Mouse (Mus musculus): Measurements from ENCODE around the gene Rapgef2. TPM values are rescaled to one million over a fixed set of nuclear protein-coding genes. Genes with fewer than 3 reads are reported as not detected.
"Not testable (repeated sequence)": the region's sequence is repeated elsewhere in the genome, so short reads cannot be mapped to it uniquely, and the experiment has no call there.

Rapgef2 gene
- polyA plus RNA-seq, 1 experiment from 2014 or later = 14.6 TPM

DNA sequence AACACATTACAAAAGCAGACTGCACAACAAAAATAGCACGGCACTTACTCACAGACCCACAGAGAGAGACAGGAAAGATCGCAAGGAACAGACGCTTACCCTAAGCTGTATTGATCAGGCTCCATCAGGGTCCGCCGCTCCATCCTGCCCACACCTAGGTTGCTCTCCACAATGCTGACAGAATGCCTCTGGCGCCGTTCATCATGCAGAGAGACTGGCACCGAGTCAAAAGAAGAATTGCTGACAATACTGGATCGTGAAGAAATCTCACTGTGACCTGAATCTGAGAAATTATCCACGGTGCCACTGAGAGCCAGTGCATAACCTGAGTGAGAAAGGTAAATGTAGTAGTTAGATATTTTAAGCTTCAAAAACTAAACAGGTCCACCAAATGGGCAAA lies 216.4 kb downstream of the Rapgef2 start:
- Histone ChIP-seq H3K9me3 (ENCODE audit: control insufficient read depth, low read length) (no peaks in the 10 kb centered on the region), H3K4me1 (ENCODE audit: control insufficient read depth, insufficient read depth, low read length) (no peaks in the 10 kb centered on the region), H3K4me2 (ENCODE audit: low read depth, low read length) (no peak overlapping the region), H3K4me3 (ENCODE audit: low read depth, low read length) (no peak overlapping the region), H3K27me3 (ENCODE audit: control insufficient read depth, insufficient read depth, low read length) (no peaks in the 10 kb centered on the region), H3K9ac (replicated peaks; ENCODE audit: low read depth, low read length) (no peak overlapping the region), H3K36me3 (ENCODE audit: control insufficient read depth, insufficient read depth, low read length) (peaks cover 25% of the 10 kb centered on the region), H3K27ac (ENCODE audit: low read depth, low read length) (no peak overlapping the region)
- WGBS = 87% methylated on average over 10 of the region's 10 CpGs
- ATAC-seq (ENCODE audit: low read depth) = no peak

DNA sequence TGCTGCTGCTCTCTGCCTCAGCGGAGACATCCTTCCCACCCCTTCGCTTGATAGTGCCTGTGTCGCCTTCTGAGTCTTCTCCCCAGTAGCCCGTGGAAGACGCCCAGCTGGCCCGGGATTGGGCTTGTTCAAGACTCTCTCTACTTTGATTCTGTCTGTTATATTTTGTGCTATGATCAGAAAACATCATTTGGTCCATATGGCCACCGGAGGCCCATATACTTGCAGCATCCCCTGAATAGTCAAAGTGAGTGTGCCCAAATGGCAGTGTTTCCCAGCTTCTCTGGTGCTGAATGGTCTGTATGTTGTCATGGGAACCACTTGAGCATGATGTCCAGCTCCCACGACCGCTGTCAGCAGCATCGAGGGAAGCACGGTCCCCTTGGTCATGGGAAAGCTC lies 217.3 kb downstream of the Rapgef2 start:
- H3K36me3 ChIP-seq (ENCODE audit: control insufficient read depth, insufficient read depth, low read length) = peaks cover 27% of the 10 kb centered on the region
- H3K9me3 ChIP-seq (ENCODE audit: control insufficient read depth, low read length) = no peaks in the 10 kb centered on the region
- H3K27ac ChIP-seq (ENCODE audit: low read depth, low read length) = no peak overlapping the region
- H3K4me1 ChIP-seq (ENCODE audit: control insufficient read depth, insufficient read depth, low read length) = no peaks in the 10 kb centered on the region
- no peaks in the 10 kb centered on the region for H3K27me3 ChIP-seq (ENCODE audit: control insufficient read depth, insufficient read depth, low read length)
- H3K9ac ChIP-seq (replicated peaks; ENCODE audit: low read depth, low read length) = no peak overlapping the region
- 83% methylated on average over 11 of the region's 11 CpGs for WGBS
- H3K4me3 ChIP-seq (ENCODE audit: low read depth, low read length) = no peak overlapping the region
- no peak for ATAC-seq (ENCODE audit: low read depth)
- H3K4me2 ChIP-seq (ENCODE audit: low read depth, low read length) = no peak overlapping the region

- H3K4me3 ChIP-seq (ENCODE audit: low read depth, low read length) = no peak overlapping the region
- peak; percentile 34; the same call in 1 of the 2 replicates for ATAC-seq (ENCODE audit: low read depth)
- no peaks in the 10 kb centered on the region for H3K4me1 ChIP-seq (ENCODE audit: control insufficient read depth, insufficient read depth, low read length)
- H3K9ac ChIP-seq (replicated peaks; ENCODE audit: low read depth, low read length) = no peak overlapping the region
- no peaks in the 10 kb centered on the region for H3K9me3 ChIP-seq (ENCODE audit: control insufficient read depth, low read length)
- no peak overlapping the region for H3K4me2 ChIP-seq (ENCODE audit: low read depth, low read length)
- WGBS = 88% methylated on average over 28 of the region's 28 CpGs
- no peak overlapping the region for H3K27ac ChIP-seq (ENCODE audit: low read depth, low read length)
- H3K27me3 ChIP-seq (ENCODE audit: control insufficient read depth, insufficient read depth, low read length) = no peaks in the 10 kb centered on the region
- peaks cover 32% of the 10 kb centered on the region for H3K36me3 ChIP-seq (ENCODE audit: control insufficient read depth, insufficient read depth, low read length)
Measured at GRCm38 (mm10) chr3:79066455-79067055, 219.8 kb downstream of the Rapgef2 start.

GRCm38 (mm10) chr3:79064096-79064495 lies 222.2 kb downstream of the Rapgef2 start:
- Histone ChIP-seq H3K9me3 (ENCODE audit: control insufficient read depth, low read length) (no peaks in the 10 kb centered on the region), H3K4me1 (ENCODE audit: control insufficient read depth, insufficient read depth, low read length) (no peaks in the 10 kb centered on the region), H3K27ac (ENCODE audit: low read depth, low read length) (no peak overlapping the region), H3K4me3 (ENCODE audit: low read depth, low read length) (no peak overlapping the region), H3K27me3 (ENCODE audit: control insufficient read depth, insufficient read depth, low read length) (no peaks in the 10 kb centered on the region), H3K4me2 (ENCODE audit: low read depth, low read length) (no peak overlapping the region), H3K36me3 (ENCODE audit: control insufficient read depth, insufficient read depth, low read length) (peaks cover 27% of the 10 kb centered on the region), H3K9ac (replicated peaks; ENCODE audit: low read depth, low read length) (no peak overlapping the region)
- ATAC-seq (ENCODE audit: low read depth) = no peak
- WGBS = 95% methylated on average over 10 of the region's 10 CpGs

GRCm38 (mm10) chr3:79061426-79061825 lies 224.9 kb downstream of the Rapgef2 start:
- Histone ChIP-seq H3K9me3 (ENCODE audit: control insufficient read depth, low read length) (no peaks in the 10 kb centered on the region), H3K4me3 (ENCODE audit: low read depth, low read length) (no peak overlapping the region), H3K9ac (replicated peaks; ENCODE audit: low read depth, low read length) (no peak overlapping the region), H3K27ac (ENCODE audit: low read depth, low read length) (no peak overlapping the region), H3K4me2 (ENCODE audit: low read depth, low read length) (no peak overlapping the region), H3K36me3 (ENCODE audit: control insufficient read depth, insufficient read depth, low read length) (peaks cover 18% of the 10 kb centered on the region), H3K27me3 (ENCODE audit: control insufficient read depth, insufficient read depth, low read length) (no peaks in the 10 kb centered on the region), H3K4me1 (ENCODE audit: control insufficient read depth, insufficient read depth, low read length) (no peaks in the 10 kb centered on the region)
- WGBS = 97% methylated on average over 6 of the region's 6 CpGs
- ATAC-seq (ENCODE audit: low read depth) = no peak

GRCm38 (mm10) chr3:79058491-79058890 lies 227.8 kb downstream of the Rapgef2 start:
- 92% methylated on average over 2 of the region's 2 CpGs for WGBS
- not testable (repeated sequence) for H3K27me3 ChIP-seq (ENCODE audit: control insufficient read depth, insufficient read depth, low read length); H3K4me3 ChIP-seq (ENCODE audit: low read depth, low read length); H3K36me3 ChIP-seq (ENCODE audit: control insufficient read depth, insufficient read depth, low read length); ATAC-seq (ENCODE audit: low read depth); H3K4me1 ChIP-seq (ENCODE audit: control insufficient read depth, insufficient read depth, low read length); H3K9ac ChIP-seq (replicated peaks; ENCODE audit: low read depth, low read length); H3K9me3 ChIP-seq (ENCODE audit: control insufficient read depth, low read length); H3K27ac ChIP-seq (ENCODE audit: low read depth, low read length); H3K4me2 ChIP-seq (ENCODE audit: low read depth, low read length)

DNA sequence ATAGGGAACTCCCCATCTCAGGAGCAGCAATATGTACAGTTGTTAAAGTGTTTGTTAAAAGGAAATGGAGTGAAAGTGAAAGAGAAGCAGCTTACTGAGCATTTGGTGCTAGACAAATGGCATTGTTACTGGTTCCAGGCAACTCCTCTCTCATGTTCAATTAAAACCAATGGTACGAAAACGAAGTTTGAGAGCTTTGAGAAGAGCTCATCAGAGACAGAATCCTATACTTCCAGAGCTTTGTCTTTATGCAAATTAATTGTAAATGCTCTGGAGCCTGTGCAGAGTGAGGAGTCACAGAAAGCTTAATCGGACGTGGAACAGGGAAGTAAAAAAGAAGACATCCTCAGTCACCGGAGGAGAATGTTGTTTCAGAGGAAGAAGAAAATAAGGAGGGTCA lies 241.1 kb downstream of the Rapgef2 start:
- no peak for ATAC-seq (ENCODE audit: low read depth)
- Histone ChIP-seq H3K27ac (ENCODE audit: low read depth, low read length) (no peak overlapping the region), H3K9me3 (ENCODE audit: control insufficient read depth, low read length) (no peaks in the 10 kb centered on the region), H3K9ac (replicated peaks; ENCODE audit: low read depth, low read length) (no peak overlapping the region), H3K27me3 (ENCODE audit: control insufficient read depth, insufficient read depth, low read length) (no peaks in the 10 kb centered on the region), H3K4me2 (ENCODE audit: low read depth, low read length) (no peak overlapping the region), H3K4me3 (ENCODE audit: low read depth, low read length) (no peak overlapping the region), H3K4me1 (ENCODE audit: control insufficient read depth, insufficient read depth, low read length) (no peaks in the 10 kb centered on the region), H3K36me3 (ENCODE audit: control insufficient read depth, insufficient read depth, low read length) (no peaks in the 10 kb centered on the region)
- WGBS = 73% methylated on average over 5 of the region's 5 CpGs

DNA sequence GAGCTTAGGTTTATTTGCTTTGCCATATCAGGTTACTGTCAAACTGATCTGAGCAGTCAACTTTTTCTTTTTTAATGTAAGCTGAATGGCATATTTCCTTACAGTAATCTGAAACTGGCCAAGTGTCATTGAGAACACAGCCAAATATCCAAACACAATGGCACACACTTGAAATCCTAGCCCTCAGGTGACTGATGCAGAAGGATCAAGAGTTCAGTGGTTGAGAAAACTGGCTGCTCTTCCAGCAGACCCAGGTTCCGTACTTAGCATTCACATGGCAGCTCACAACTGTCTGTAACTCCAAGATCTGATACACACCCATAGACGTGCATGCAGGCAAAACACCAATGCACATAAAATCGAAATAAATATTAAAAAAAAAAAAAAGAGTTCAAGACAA lies 243.3 kb downstream of the Rapgef2 start:
- ATAC-seq (ENCODE audit: low read depth) = no peak

DNA sequence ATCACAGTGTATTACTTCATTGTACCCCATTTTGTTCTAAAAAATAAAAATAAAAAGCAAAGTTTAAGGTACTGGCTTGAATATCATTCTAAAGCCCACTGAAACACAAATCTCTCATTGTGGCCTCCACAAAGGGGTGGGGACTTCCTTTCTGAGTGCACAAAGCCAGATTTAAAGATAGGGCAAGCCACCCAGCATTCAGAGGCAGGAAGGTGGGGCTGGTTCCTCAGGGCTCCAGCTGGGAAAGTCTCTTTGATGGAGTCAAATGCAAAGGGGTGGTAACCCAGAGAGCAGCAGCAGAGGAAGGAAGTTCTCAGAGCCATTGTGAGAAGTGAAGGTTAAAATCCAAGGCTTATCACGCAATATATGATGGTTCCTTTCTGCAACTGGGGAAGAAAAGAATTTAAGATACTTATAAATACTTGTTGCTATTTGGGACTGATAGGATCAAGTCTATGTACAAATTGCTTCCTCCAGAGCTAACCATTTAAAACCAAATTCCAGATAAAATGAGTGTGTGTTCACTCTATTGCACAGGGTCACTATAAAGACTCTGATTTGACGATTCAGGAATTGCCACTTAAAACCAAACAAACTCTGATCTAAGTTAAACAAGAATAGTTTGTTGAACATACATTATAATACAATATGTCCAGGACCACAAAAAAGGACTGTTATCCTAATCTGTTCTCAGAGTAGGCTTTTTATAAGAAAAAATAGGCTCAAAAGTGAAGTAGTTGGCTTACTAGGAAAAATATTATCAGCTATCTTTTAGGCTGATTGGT lies 246.5 kb downstream of the Rapgef2 start:
- H3K27ac ChIP-seq (ENCODE audit: low read depth, low read length) = no peak overlapping the region
- ATAC-seq (ENCODE audit: low read depth) = no peak
- H3K4me3 ChIP-seq (ENCODE audit: low read depth, low read length) = no peak overlapping the region
- no peaks in the 10 kb centered on the region for H3K27me3 ChIP-seq (ENCODE audit: control insufficient read depth, insufficient read depth, low read length)
- no peaks in the 10 kb centered on the region for H3K9me3 ChIP-seq (ENCODE audit: control insufficient read depth, low read length)
- no peaks in the 10 kb centered on the region for H3K36me3 ChIP-seq (ENCODE audit: control insufficient read depth, insufficient read depth, low read length)
- H3K4me1 ChIP-seq (ENCODE audit: control insufficient read depth, insufficient read depth, low read length) = no peaks in the 10 kb centered on the region
- H3K9ac ChIP-seq (replicated peaks; ENCODE audit: low read depth, low read length) = no peak overlapping the region
- no peak overlapping the region for H3K4me2 ChIP-seq (ENCODE audit: low read depth, low read length)
- WGBS = 68% methylated on average over 2 of the region's 2 CpGs

More for the DNA sequence above, 243.3 kb downstream of the Rapgef2 start:
- 85% methylated on average over 3 of the region's 3 CpGs for WGBS
- Histone ChIP-seq H3K4me3 (ENCODE audit: low read depth, low read length) (no peak overlapping the region), H3K4me2 (ENCODE audit: low read depth, low read length) (no peak overlapping the region), H3K27ac (ENCODE audit: low read depth, low read length) (no peak overlapping the region), H3K4me1 (ENCODE audit: control insufficient read depth, insufficient read depth, low read length) (no peaks in the 10 kb centered on the region), H3K36me3 (ENCODE audit: control insufficient read depth, insufficient read depth, low read length) (no peaks in the 10 kb centered on the region), H3K9ac (replicated peaks; ENCODE audit: low read depth, low read length) (no peak overlapping the region), H3K9me3 (ENCODE audit: control insufficient read depth, low read length) (no peaks in the 10 kb centered on the region), H3K27me3 (ENCODE audit: control insufficient read depth, insufficient read depth, low read length) (no peaks in the 10 kb centered on the region)

Data from neural tube, embryonic 14.5 days (tissue).